In genomic region chr10:39241486-39241885, GRCm38 (mm10) we compare ENCODE assay signal across 22 mouse cellular contexts.
DNase-seq lines count a peak whose midpoint lies in the region; ATAC-seq lines count a peak whose summit lies in the region.
"Had no signal": no experiment of that assay in that cellular context is flagged by ENCODE, and none has a peak within 500 bp of the region (broad histone marks: within the 10 kb centered on the region; RNA-seq: fewer than 3 reads in every experiment).

No protein-coding gene starts in this region.

- intact Hi-C loops in heart, postnatal 14 days (cut with DNase I), result loop anchor here (5.0 kb wide), 2 partner anchors 126 to 206 kb away; partner anchors contain the start of gene Fyn

- H3K4me1 ChIP-seq in embryonic facial prominence, embryonic 14.5 days (ENCODE audit: control insufficient read depth, insufficient read depth, low read length), result 0 out of 2 replicates have a peak, but pooled peaks cover 5% of the 10 kb centered on the region
- peaks cover 27% of the 10 kb centered on the region for H3K4me1 ChIP-seq in embryonic facial prominence, embryonic 10.5 days
- H3K4me1 ChIP-seq in heart, embryonic 10.5 days, result peaks cover 18% of the 10 kb centered on the region
- H3K4me1 ChIP-seq in hindbrain, embryonic 11.5 days (replicated peaks; ENCODE audit: control insufficient read depth, insufficient read depth, low read length), result 0 out of 2 replicates have a peak, but pooled peaks cover 2% of the 10 kb centered on the region

- ATAC-seq in embryonic facial prominence, embryonic 14.5 days (ENCODE audit: low read depth), result peak; percentile 50; the same call in 1 of the 2 replicates
- ATAC-seq in hindbrain, embryonic 11.5 days (ENCODE audit: low FRiP score), result no peak
- ATAC-seq: forebrain, embryonic 14.5 days; forebrain, embryonic 16.5 days; Patski had no signal

- H3K27me3 ChIP-seq in embryonic facial prominence, embryonic 14.5 days (replicated peaks; ENCODE audit: control insufficient read depth, insufficient read depth, low read length), result no peaks in the 10 kb centered on the region
- no peaks in the 10 kb centered on the region for H3K27me3 ChIP-seq in embryonic facial prominence, embryonic 10.5 days (replicated peaks; ENCODE audit: low read depth, poor library complexity, severe bottlenecking)
- H3K27me3 ChIP-seq in heart, embryonic 10.5 days (ENCODE audit: insufficient read depth, poor library complexity, severe bottlenecking), result no peaks in the 10 kb centered on the region
- H3K27me3 ChIP-seq in hindbrain, embryonic 11.5 days (ENCODE audit: control insufficient read depth, insufficient read depth, low read length), result no peaks in the 10 kb centered on the region
- H3K27me3 ChIP-seq: CH12.LX; embryonic facial prominence, embryonic 13.5 days; forebrain, embryonic 12.5 days; Patski had no signal

- H3K27ac ChIP-seq in embryonic facial prominence, embryonic 14.5 days (replicated peaks; ENCODE audit: low read depth, low read length), result no peak overlapping the region
- H3K27ac ChIP-seq in embryonic facial prominence, embryonic 10.5 days (replicated peaks), result no peak overlapping the region
- H3K27ac ChIP-seq in heart, embryonic 10.5 days, result no peak overlapping the region
- H3K27ac ChIP-seq in hindbrain, embryonic 11.5 days (ENCODE audit: low read depth, low read length), result no peak overlapping the region
- H3K27ac ChIP-seq: embryonic facial prominence, embryonic 13.5 days; forebrain, embryonic 10.5 days; forebrain, embryonic 12.5 days had no signal

- no peak overlapping the region for H3K4me3 ChIP-seq in embryonic facial prominence, embryonic 14.5 days (ENCODE audit: low read depth, low read length)
- H3K4me3 ChIP-seq in embryonic facial prominence, embryonic 10.5 days, result no peak overlapping the region
- no peak overlapping the region for H3K4me3 ChIP-seq in heart, embryonic 10.5 days
- no peak overlapping the region for H3K4me3 ChIP-seq in hindbrain, embryonic 11.5 days (ENCODE audit: low read depth, low read length)
- H3K4me3 ChIP-seq: embryonic facial prominence, embryonic 13.5 days; erythroblast, embryonic 14.5 days; forebrain, embryonic 10.5 days; forebrain, embryonic 12.5 days had no signal

- 83% methylated on average over 3 of the region's 3 CpGs for WGBS in embryonic facial prominence, embryonic 14.5 days
- 83% methylated on average over 3 of the region's 3 CpGs for WGBS in embryonic facial prominence, embryonic 10.5 days
- WGBS in heart, embryonic 10.5 days, result 89% methylated on average over 3 of the region's 3 CpGs
- 80% methylated on average over 3 of the region's 3 CpGs for WGBS in hindbrain, embryonic 11.5 days

- H3K9ac ChIP-seq in embryonic facial prominence, embryonic 14.5 days (ENCODE audit: low read depth, low read length), result no peak overlapping the region
- no peak overlapping the region for H3K9ac ChIP-seq in hindbrain, embryonic 11.5 days (ENCODE audit: low read depth, low read length)
- H3K9ac ChIP-seq: embryonic facial prominence, embryonic 13.5 days; forebrain, embryonic 12.5 days had no signal

- no peak overlapping the region for H3K4me2 ChIP-seq in embryonic facial prominence, embryonic 14.5 days (ENCODE audit: low read depth, low read length)
- H3K4me2 ChIP-seq in hindbrain, embryonic 11.5 days (replicated peaks; ENCODE audit: low read depth, low read length), result no peak overlapping the region
- H3K4me2 ChIP-seq: embryonic facial prominence, embryonic 13.5 days; forebrain, embryonic 12.5 days had no signal

- no peaks in the 10 kb centered on the region for H3K36me3 ChIP-seq in embryonic facial prominence, embryonic 14.5 days (ENCODE audit: control insufficient read depth, insufficient read depth, low read length)
- no peaks in the 10 kb centered on the region for H3K36me3 ChIP-seq in embryonic facial prominence, embryonic 10.5 days (replicated peaks)
- no peaks in the 10 kb centered on the region for H3K36me3 ChIP-seq in heart, embryonic 10.5 days
- no peaks in the 10 kb centered on the region for H3K36me3 ChIP-seq in hindbrain, embryonic 11.5 days (ENCODE audit: control insufficient read depth, insufficient read depth, low read length)
- H3K36me3 ChIP-seq: embryonic facial prominence, embryonic 13.5 days; forebrain, embryonic 10.5 days; forebrain, embryonic 12.5 days; G1E had no signal

- no peaks in the 10 kb centered on the region for H3K9me3 ChIP-seq in embryonic facial prominence, embryonic 14.5 days (ENCODE audit: control insufficient read depth, low read length)
- no peaks in the 10 kb centered on the region for H3K9me3 ChIP-seq in embryonic facial prominence, embryonic 10.5 days
- no peaks in the 10 kb centered on the region for H3K9me3 ChIP-seq in heart, embryonic 10.5 days
- H3K9me3 ChIP-seq in hindbrain, embryonic 11.5 days (ENCODE audit: control insufficient read depth, low read length), result no peaks in the 10 kb centered on the region
- H3K9me3 ChIP-seq: embryonic facial prominence, embryonic 13.5 days; forebrain, embryonic 10.5 days; forebrain, embryonic 12.5 days; G1E had no signal

- DNase-seq in embryonic facial prominence, embryonic 14.5 days (ENCODE audit: low spot score), result no peak
- no peak for DNase-seq in embryonic facial prominence, embryonic 10.5 days (ENCODE audit: low spot score)
- DNase-seq in heart, embryonic 10.5 days (ENCODE audit: low spot score), result peak; percentile 61
- DNase-seq in heart, postnatal 14 days, result no peak
- no peak for DNase-seq in hindbrain, embryonic 11.5 days (ENCODE audit: low spot score)
- DNase-seq: adrenal gland, adult 8-10 months; adrenal gland, postnatal 14 days; adrenal gland, postnatal 36 days; B cell, adult 2 months; cerebellum, adult 11-12 months; cerebellum, adult 2 months; cerebellum, adult 9-10 months; cerebellum, postnatal 25 days had no signal
